Mouse (Mus musculus): Measurements from ENCODE around the gene Arrdc2.

GRCm38 (mm10) chr8:70862824-70863641 lies 23.5 kb upstream of the Arrdc2 start, which contains the start of gene Kcnn1:
- TF ChIP-seq CTCF (IDR thresholded peaks at IDR 0.05; ENCODE audit: low read depth, low read length), result no peak
- no peak for TF ChIP-seq POLR2A (IDR thresholded peaks at IDR 0.05; ENCODE audit: extremely low read depth, insufficient read depth, low read length)

All from liver, adult 2 months (tissue).